Comparison of ENCODE assay signal across 8 mouse cellular contexts in the genomic region with DNA sequence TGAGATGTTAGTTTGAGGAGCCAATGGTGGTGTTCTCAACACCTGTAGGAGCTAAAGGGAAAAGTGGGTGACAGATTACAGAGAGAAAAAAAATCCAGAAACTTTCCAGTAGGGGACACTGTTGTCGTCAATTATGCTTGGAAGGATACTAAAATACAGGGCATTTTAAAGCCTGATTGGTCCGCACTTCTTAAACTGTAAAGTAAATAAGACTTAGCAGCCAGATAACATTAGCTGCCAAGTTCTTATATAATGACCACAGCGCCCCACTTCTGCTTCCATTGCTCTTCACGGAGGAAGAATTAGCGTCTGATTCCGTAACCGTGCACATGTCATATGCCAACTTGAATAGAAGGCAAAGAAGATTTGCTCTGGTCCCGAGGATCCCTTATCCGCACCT. TPM values are rescaled to one million over a fixed set of nuclear protein-coding genes. Genes with fewer than 3 reads are reported as not detected.
DNase-seq lines count a peak whose midpoint lies in the region; ATAC-seq and TF ChIP-seq lines count a peak whose summit lies in the region.

No protein-coding gene starts in this region.

- no peak overlapping the region for H3K27ac ChIP-seq in embryonic facial prominence, embryonic 14.5 days (replicated peaks; ENCODE audit: low read depth, low read length)
- no peak overlapping the region for H3K27ac ChIP-seq in hindbrain, embryonic 16.5 days (ENCODE audit: low read depth, low read length)
- no peak overlapping the region for H3K27ac ChIP-seq in liver, postnatal 0 days (ENCODE audit: low read depth)
- no peak overlapping the region for H3K27ac ChIP-seq in neural tube, embryonic 14.5 days (ENCODE audit: low read depth, low read length)

- H3K9ac ChIP-seq in embryonic facial prominence, embryonic 14.5 days (ENCODE audit: low read depth, low read length), result no peak overlapping the region
- no peak overlapping the region for H3K9ac ChIP-seq in hindbrain, embryonic 16.5 days (ENCODE audit: low read depth, low read length)
- H3K9ac ChIP-seq in liver, postnatal 0 days (replicated peaks), result peak overlapping the region; percentile 53
- no peak overlapping the region for H3K9ac ChIP-seq in neural tube, embryonic 14.5 days (replicated peaks; ENCODE audit: low read depth, low read length)

- peak; percentile 44 for DNase-seq in adrenal gland, adult 2 months
- no peak for DNase-seq in adrenal gland, postnatal 25 days
- peak; percentile 65 for DNase-seq in embryonic facial prominence, embryonic 14.5 days (ENCODE audit: low spot score)
- no peak for DNase-seq in liver, postnatal 0 days
- no peak for DNase-seq in urinary bladder, postnatal 10 days (ENCODE audit: low spot score)
- DNase-seq in thymus, postnatal 4 days, result no peak

- H3K9me3 ChIP-seq in embryonic facial prominence, embryonic 14.5 days (ENCODE audit: control insufficient read depth, low read length), result no peaks in the 10 kb centered on the region
- H3K9me3 ChIP-seq in hindbrain, embryonic 16.5 days (ENCODE audit: control insufficient read depth, low read length), result no peaks in the 10 kb centered on the region
- no peaks in the 10 kb centered on the region for H3K9me3 ChIP-seq in liver, postnatal 0 days (ENCODE audit: low read length)
- H3K9me3 ChIP-seq in neural tube, embryonic 14.5 days (ENCODE audit: control insufficient read depth, low read length), result no peaks in the 10 kb centered on the region

- TF ChIP-seq EP300 in liver, postnatal 0 days (IDR thresholded peaks at IDR 0.05; ENCODE audit: low read depth), result no peak

- peak; percentile 67 for TF ChIP-seq CTCF in liver, postnatal 0 days (IDR thresholded peaks at IDR 0.05; ENCODE audit: low read depth)

- H3K4me2 ChIP-seq in embryonic facial prominence, embryonic 14.5 days (ENCODE audit: low read depth, low read length), result peak overlapping the region; percentile 67
- H3K4me2 ChIP-seq in hindbrain, embryonic 16.5 days (ENCODE audit: low read length), result peak overlapping the region; percentile 60
- peak overlapping the region; percentile 93 for H3K4me2 ChIP-seq in liver, postnatal 0 days (ENCODE audit: low read depth, low read length)
- H3K4me2 ChIP-seq in neural tube, embryonic 14.5 days (ENCODE audit: low read depth, low read length), result peak overlapping the region; percentile 64; the same call in 1 of the 2 replicates

- H3K4me1 ChIP-seq in embryonic facial prominence, embryonic 14.5 days (ENCODE audit: control insufficient read depth, insufficient read depth, low read length), result peaks cover 10% of the 10 kb centered on the region
- H3K4me1 ChIP-seq in hindbrain, embryonic 16.5 days (ENCODE audit: control insufficient read depth, insufficient read depth, low read depth, low read length), result peaks cover 19% of the 10 kb centered on the region
- H3K4me1 ChIP-seq in liver, postnatal 0 days (ENCODE audit: insufficient read depth), result peaks cover 19% of the 10 kb centered on the region
- peaks cover 12% of the 10 kb centered on the region; the same call in 1 of the 2 replicates for H3K4me1 ChIP-seq in neural tube, embryonic 14.5 days (ENCODE audit: control insufficient read depth, insufficient read depth, low read length)

- H3K4me3 ChIP-seq in embryonic facial prominence, embryonic 14.5 days (ENCODE audit: low read depth, low read length), result peak overlapping the region; percentile 40
- peak overlapping the region; percentile 43; the same call in 1 of the 2 replicates for H3K4me3 ChIP-seq in hindbrain, embryonic 16.5 days (ENCODE audit: low read length)
- peak overlapping the region; percentile 55 for H3K4me3 ChIP-seq in liver, postnatal 0 days (ENCODE audit: low read depth, low read length)
- no peak overlapping the region for H3K4me3 ChIP-seq in neural tube, embryonic 14.5 days (ENCODE audit: low read depth, low read length)

- peaks cover 33% of the 10 kb centered on the region for H3K27me3 ChIP-seq in embryonic facial prominence, embryonic 14.5 days (replicated peaks; ENCODE audit: control insufficient read depth, insufficient read depth, low read length)
- peaks cover 13% of the 10 kb centered on the region for H3K27me3 ChIP-seq in hindbrain, embryonic 16.5 days (replicated peaks; ENCODE audit: control insufficient read depth, insufficient read depth, low read length)
- peaks cover 14% of the 10 kb centered on the region; the same call in 1 of the 2 replicates for H3K27me3 ChIP-seq in liver, postnatal 0 days (ENCODE audit: insufficient read depth, low read length)
- H3K27me3 ChIP-seq in neural tube, embryonic 14.5 days (ENCODE audit: control insufficient read depth, insufficient read depth, low read length), result peaks cover 23% of the 10 kb centered on the region

- ATAC-seq in embryonic facial prominence, embryonic 14.5 days (ENCODE audit: low read depth), result no peak
- ATAC-seq in hindbrain, embryonic 16.5 days, result no peak
- peak; percentile 35; the same call in 1 of the 2 replicates for ATAC-seq in liver, postnatal 0 days
- no peak for ATAC-seq in neural tube, embryonic 14.5 days (ENCODE audit: low read depth)

- H3K36me3 ChIP-seq in embryonic facial prominence, embryonic 14.5 days (ENCODE audit: control insufficient read depth, insufficient read depth, low read length), result no peaks in the 10 kb centered on the region
- no peaks in the 10 kb centered on the region for H3K36me3 ChIP-seq in hindbrain, embryonic 16.5 days (ENCODE audit: control insufficient read depth, insufficient read depth, low read length)
- H3K36me3 ChIP-seq in liver, postnatal 0 days (replicated peaks; ENCODE audit: insufficient read depth, low read length), result no peaks in the 10 kb centered on the region
- no peaks in the 10 kb centered on the region for H3K36me3 ChIP-seq in neural tube, embryonic 14.5 days (ENCODE audit: control insufficient read depth, insufficient read depth, low read length)

- 18% methylated on average over 9 of the region's 9 CpGs for WGBS in embryonic facial prominence, embryonic 14.5 days
- WGBS in hindbrain, embryonic 16.5 days, result 22% methylated on average over 9 of the region's 9 CpGs
- WGBS in liver, postnatal 0 days (ENCODE audit: insufficient replicate concordance), result 12% methylated on average over 9 of the region's 9 CpGs
- 31% methylated on average over 9 of the region's 9 CpGs for WGBS in neural tube, embryonic 14.5 days

RNA-seq across cellular contexts. Expression of a gene that starts 0.7 kb away (rescaled TPM):
- total RNA-seq in adrenal gland, adult 2 months (2021), result 10 to 100 TPM; 31.1 to 40.9 TPM
- polyA plus RNA-seq in adrenal gland, adult 2 months (2012; rRNA removed), result 25.1 and 27.4 TPM in 2 replicates
- total RNA-seq in adrenal gland, postnatal 25 days (2021), result 31.3 and 32.4 TPM in 2 replicates
- polyA plus RNA-seq in embryonic facial prominence, embryonic 14.5 days (2014; fragmentation: Nextera tagmentation; extraction: Ambion mirVana), result 3.7 and 3.9 TPM in 2 replicates
- 0.62 and 0.88 TPM in 2 replicates for polyA plus RNA-seq in hindbrain, embryonic 16.5 days (2015; fragmentation: Nextera tagmentation; extraction: Ambion mirVana)
- 0.57 and 0.79 TPM in 2 replicates for polyA plus RNA-seq in liver, postnatal 0 days (2015; fragmentation: Nextera tagmentation; extraction: Ambion mirVana)
- polyA plus RNA-seq in neural tube, embryonic 14.5 days (2014; fragmentation: Nextera tagmentation; extraction: Ambion mirVana), result 0.66 and 0.93 TPM in 2 replicates

Comparison
In these comparisons a context has a peak if more than half of its experiments do, and no peak if none do; other contexts are left out.
1. DNase-seq: peak in adrenal gland, adult 2 months (single experiment) and embryonic facial prominence, embryonic 14.5 days (single experiment); none in adrenal gland, postnatal 25 days (single experiment), liver, postnatal 0 days (single experiment), urinary bladder, postnatal 10 days (single experiment) and thymus, postnatal 4 days (single experiment).
2. Peak in every context shown above with its lines, with median percentiles within 50 percentile points of each other: H3K4me2 ChIP-seq.